Mouse (Mus musculus) gastrocnemius, postnatal 14 days (tissue): ENCODE measurements around the gene Vps13c. TPM values are rescaled to one million over a fixed set of nuclear protein-coding genes. Genes with fewer than 3 reads are reported as not detected.

Source experiments
- DNase-seq: peaks from one replicate; pipeline ENCODE4 v3.0.0; 2021; ENCODE audit warnings: mixed read lengths
- intact Hi-C: fragments of 180-260 bp; cut with DNase I; formaldehyde crosslinking; loops from one replicate; pipeline ENCODE4 v1.15.1; 2025; ENCODE audit warnings: low total_unique reads
- total RNA-seq, 2 experiments: library from RNA; stranded (reverse); gene quantifications; 2 replicates each; pipeline ENCODE4 v1.2.3; 2021

Vps13c gene
- total RNA-seq, 2 experiments from 2014 or later: 21.0 to 22.8 TPM

- no peak for DNase-seq
- intact Hi-C loops: no loop called here
Observed at GRCm38 (mm10) chr9:67869691-67870450, 29.7 kb downstream of the Vps13c start.

GRCm38 (mm10) chr9:67874522-67875222 lies 34.5 kb downstream of the Vps13c start:
- no peak for DNase-seq
- intact Hi-C loops: loop anchor here (5.0 kb wide), 1 partner anchor 32 kb away; the partner anchor contains the start of gene Vps13c

GRCm38 (mm10) chr9:67875337-67875736 lies 35.1 kb downstream of the Vps13c start:
- intact Hi-C loops: loop anchor here (5.0 kb wide), 1 partner anchor 33 kb away; the partner anchor contains the start of gene Vps13c
- DNase-seq: peak; percentile 33

GRCm38 (mm10) chr9:67877081-67877718 lies 37.0 kb downstream of the Vps13c start:
- intact Hi-C loops: loop anchor here (5.0 kb wide), 1 partner anchor 35 kb away; the partner anchor contains the start of gene Vps13c
- no peak for DNase-seq

GRCm38 (mm10) chr9:67878197-67878769 lies 38.1 kb downstream of the Vps13c start:
- no peak for DNase-seq
- intact Hi-C loops: loop anchor here (5.0 kb wide), 1 partner anchor 36 kb away; the partner anchor contains the start of gene Vps13c

GRCm38 (mm10) chr9:67883349-67883984 lies 43.3 kb downstream of the Vps13c start:
- intact Hi-C loops: loop anchor here (10.0 kb wide), 1 partner anchor 59 kb away; no protein-coding TSS in a partner anchor

GRCm38 (mm10) chr9:67884095-67884494 lies 43.9 kb downstream of the Vps13c start:
- intact Hi-C loops: loop anchor here (10.0 kb wide), 1 partner anchor 59 kb away; no protein-coding TSS in a partner anchor
- DNase-seq: no peak

More at GRCm38 (mm10) chr9:67883349-67883984, 43.3 kb downstream of the Vps13c start:
- no peak for DNase-seq

GRCm38 (mm10) chr9:67886981-67887720 lies 47.0 kb downstream of the Vps13c start:
- intact Hi-C loops: loop anchor here (10.0 kb wide), 1 partner anchor 62 kb away; no protein-coding TSS in a partner anchor
- DNase-seq: peak; percentile 69

GRCm38 (mm10) chr9:67893474-67893873 lies 53.3 kb downstream of the Vps13c start:
- intact Hi-C loops: no loop called here
- DNase-seq: no peak

- intact Hi-C loops: no loop called here
- DNase-seq: peak; percentile 9
Observed at GRCm38 (mm10) chr9:67896646-67897295, 56.6 kb downstream of the Vps13c start.

- intact Hi-C loops: loop anchor here (10.0 kb wide), 1 partner anchor 64 kb away; no protein-coding TSS in a partner anchor
- no peak for DNase-seq
Observed at GRCm38 (mm10) chr9:67900398-67900797, 60.2 kb downstream of the Vps13c start.

- no peak for DNase-seq
- intact Hi-C loops: loop anchor here (10.0 kb wide), 1 partner anchor 60 kb away; no protein-coding TSS in a partner anchor
Observed at GRCm38 (mm10) chr9:67904355-67904754, 64.2 kb downstream of the Vps13c start.

GRCm38 (mm10) chr9:67905541-67905940 lies 65.3 kb downstream of the Vps13c start:
- no peak for DNase-seq
- intact Hi-C loops: loop anchor here (10.0 kb wide), 1 partner anchor 59 kb away; no protein-coding TSS in a partner anchor

- DNase-seq: no peak
- intact Hi-C loops: no loop called here
Observed at GRCm38 (mm10) chr9:67914681-67915080, 74.5 kb downstream of the Vps13c start.

GRCm38 (mm10) chr9:67922350-67922749 lies 82.2 kb downstream of the Vps13c start:
- intact Hi-C loops: no loop called here
- DNase-seq: no peak

- intact Hi-C loops: no loop called here
- DNase-seq: no peak
Observed at GRCm38 (mm10) chr9:67930629-67931028, 90.4 kb downstream of the Vps13c start.

GRCm38 (mm10) chr9:67937286-67937685 lies 97.1 kb downstream of the Vps13c start:
- intact Hi-C loops: no loop called here
- no peak for DNase-seq
